Mouse (Mus musculus) lung, embryonic 14.5 days (tissue): ENCODE measurements around the gene Orai2. TPM values are rescaled to one million over a fixed set of nuclear protein-coding genes. Genes with fewer than 3 reads are reported as not detected.
A peak's percentile ranks its signal among the peaks of the same experiment; 100 is the strongest.

Experiments
- ATAC-seq: fragments of 200-750 bp; cut with Nextera tagmentation; 2 replicates; pipeline ENCODE4 v1.8.0; 2017; ENCODE audit warnings: mild to moderate bottlenecking, moderate TSS enrichment, moderate library complexity; ENCODE audit not compliant: insufficient read depth
- DNase-seq: peaks from one replicate; pipeline ENCODE4 v3.0.0-alpha.2; 2015
- H3K27ac ChIP-seq: fragments of 300-500 bp; sonication (generic); 2 replicates; pipeline ENCODE4 v1.5.1; 2014; ENCODE audit warnings: low read depth, mild to moderate bottlenecking, moderate library complexity
- H3K27me3 ChIP-seq: fragments of 300-500 bp; sonication (generic); 2 replicates; pipeline ENCODE4 v1.6.1; 2014; ENCODE audit warnings: low read length, control low read depth; ENCODE audit not compliant: insufficient read depth
- H3K36me3 ChIP-seq: fragments of 300-500 bp; sonication (generic); 2 replicates; pipeline ENCODE4 v1.6.1; 2014; ENCODE audit warnings: control low read depth; ENCODE audit not compliant: insufficient read depth
- H3K4me1 ChIP-seq: fragments of 300-500 bp; sonication (generic); 2 replicates; pipeline ENCODE4 v1.6.1; 2014; ENCODE audit warnings: antibody characterized with exemption, control low read depth; ENCODE audit not compliant: insufficient read depth
- H3K4me2 ChIP-seq: fragments of 300-500 bp; sonication (generic); 2 replicates; pipeline ENCODE4 v1.6.1; 2014; ENCODE audit warnings: mild to moderate bottlenecking
- H3K4me3 ChIP-seq: fragments of 300-500 bp; sonication (generic); 2 replicates; pipeline ENCODE4 v1.5.1; 2014; ENCODE audit warnings: low read depth, low read length
- H3K9ac ChIP-seq: fragments of 300-500 bp; sonication (generic); 2 replicates; pipeline ENCODE4 v1.6.1; 2014
- H3K9me3 ChIP-seq: fragments of 300-500 bp; sonication (generic); 2 replicates; pipeline ENCODE4 v1.6.1; 2016; ENCODE audit warnings: low read depth, low read length, control low read depth
- CTCF ChIP-seq: IDR thresholded peaks from 2 replicates; pipeline ENCODE4 v1.5.1; 2016; ENCODE audit warnings: antibody characterized with exemption, low read depth
- WGBS: fragments of 180-500 bp; shearing (Covaris S2); extraction: QIAGEN DNeasy Blood & Tissue Kit; methylation state at CpG from one replicate; pipeline ENCODE4 v1.1.7; 2014; 5-methylcytosine and 5-hydroxymethylcytosine counted together
- polyA plus RNA-seq: library from polyadenylated mRNA; unstranded; fragments of >200 nt; fragmentation: Nextera tagmentation; extraction: Ambion mirVana; gene quantifications from 2 replicates; pipeline ENCODE4 v1.2.1, GENCODE M21; 2014

The Orai2 gene
- polyA plus RNA-seq, 1 experiment from 2014 or later, result 7.1 TPM

GRCm38 (mm10) chr5:136186723-136187122 lies 16.2 kb upstream of the Orai2 start:
- Histone ChIP-seq H3K4me2 (no peak overlapping the region), H3K4me1 (no peaks in the 10 kb centered on the region), H3K27ac (no peak overlapping the region), H3K27me3 (no peaks in the 10 kb centered on the region), H3K4me3 (no peak overlapping the region), H3K9me3 (no peaks in the 10 kb centered on the region), H3K36me3 (peaks cover 81% of the 10 kb centered on the region), H3K9ac (no peak overlapping the region)
- 42% methylated on average over 4 of the region's 4 CpGs for WGBS
- TF ChIP-seq CTCF, result peak; percentile 82
- no peak; the same call in 1 of the 2 replicates for ATAC-seq
- peak; percentile 69 for DNase-seq

GRCm38 (mm10) chr5:136183766-136184165 lies 13.3 kb upstream of the Orai2 start:
- H3K9ac ChIP-seq, result no peak overlapping the region
- no peak overlapping the region for H3K4me3 ChIP-seq
- DNase-seq, result no peak
- no peaks in the 10 kb centered on the region for H3K27me3 ChIP-seq
- TF ChIP-seq CTCF, result 0 out of 2 replicates have a peak, but pooled peaks have one; percentile 5
- ATAC-seq, result no peak
- 89% methylated on average over 7 of the region's 7 CpGs for WGBS
- no peaks in the 10 kb centered on the region for H3K4me1 ChIP-seq
- no peak overlapping the region for H3K4me2 ChIP-seq
- peaks cover 81% of the 10 kb centered on the region for H3K36me3 ChIP-seq
- no peaks in the 10 kb centered on the region for H3K9me3 ChIP-seq
- no peak overlapping the region for H3K27ac ChIP-seq

- Histone ChIP-seq H3K4me1 (no peaks in the 10 kb centered on the region), H3K36me3 (peaks cover 81% of the 10 kb centered on the region), H3K27me3 (no peaks in the 10 kb centered on the region), H3K4me3 (no peak overlapping the region), H3K9ac (no peak overlapping the region), H3K27ac (no peak overlapping the region), H3K9me3 (no peaks in the 10 kb centered on the region), H3K4me2 (no peak overlapping the region)
- TF ChIP-seq CTCF, result no peak
- no peak for ATAC-seq
- DNase-seq, result no peak
- 82% methylated on average over 4 of the region's 4 CpGs for WGBS
Observed at GRCm38 (mm10) chr5:136182830-136183229, 12.3 kb upstream of the Orai2 start.

GRCm38 (mm10) chr5:136182049-136182448 lies 11.5 kb upstream of the Orai2 start:
- H3K4me3 ChIP-seq, result no peak overlapping the region
- DNase-seq, result no peak
- H3K27ac ChIP-seq, result no peak overlapping the region
- H3K4me1 ChIP-seq, result no peaks in the 10 kb centered on the region
- no peak overlapping the region for H3K9ac ChIP-seq
- 86% methylated on average over 6 of the region's 6 CpGs for WGBS
- no peak overlapping the region for H3K4me2 ChIP-seq
- no peaks in the 10 kb centered on the region for H3K9me3 ChIP-seq
- H3K36me3 ChIP-seq, result peaks cover 79% of the 10 kb centered on the region
- TF ChIP-seq CTCF, result no peak
- no peak for ATAC-seq
- no peaks in the 10 kb centered on the region for H3K27me3 ChIP-seq

- Histone ChIP-seq H3K36me3 (peaks cover 72% of the 10 kb centered on the region), H3K9ac (no peak overlapping the region), H3K4me2 (no peak overlapping the region), H3K27ac (no peak overlapping the region), H3K27me3 (no peaks in the 10 kb centered on the region), H3K9me3 (no peaks in the 10 kb centered on the region), H3K4me3 (no peak overlapping the region), H3K4me1 (no peaks in the 10 kb centered on the region)
- no peak for DNase-seq
- no peak for TF ChIP-seq CTCF
- ATAC-seq, result no peak
- WGBS, result 88% methylated on average over 6 of the region's 6 CpGs
Observed at GRCm38 (mm10) chr5:136181197-136181596, 10.7 kb upstream of the Orai2 start.

GRCm38 (mm10) chr5:136179594-136179993 lies 9.1 kb upstream of the Orai2 start:
- no peak for ATAC-seq
- 75% methylated on average over 5 of the region's 5 CpGs for WGBS
- H3K9me3 ChIP-seq, result no peaks in the 10 kb centered on the region
- no peak for DNase-seq
- no peak overlapping the region for H3K4me2 ChIP-seq
- H3K4me1 ChIP-seq, result no peaks in the 10 kb centered on the region
- H3K9ac ChIP-seq, result no peak overlapping the region; the same call in 1 of the 2 replicates
- no peaks in the 10 kb centered on the region for H3K27me3 ChIP-seq
- H3K4me3 ChIP-seq, result no peak overlapping the region
- no peak for TF ChIP-seq CTCF
- no peak overlapping the region for H3K27ac ChIP-seq
- H3K36me3 ChIP-seq, result peaks cover 62% of the 10 kb centered on the region

GRCm38 (mm10) chr5:136173606-136174463 lies 3.3 kb upstream of the Orai2 start:
- Histone ChIP-seq H3K4me3 (no peak overlapping the region), H3K4me2 (peak overlapping the region; percentile 18; the same call in 1 of the 2 replicates), H3K36me3 (peaks cover 13% of the 10 kb centered on the region; the same call in 1 of the 2 replicates), H3K4me1 (0 out of 2 replicates have a peak, but pooled peaks cover 7% of the 10 kb centered on the region), H3K9me3 (no peaks in the 10 kb centered on the region), H3K27ac (peak overlapping the region; percentile 83), H3K27me3 (no peaks in the 10 kb centered on the region), H3K9ac (no peak overlapping the region; the same call in 1 of the 2 replicates)
- ATAC-seq, result 0 out of 2 replicates have a peak, but pooled peaks have one; percentile 6
- TF ChIP-seq CTCF, result no peak
- 29% methylated on average over 9 of the region's 9 CpGs for WGBS
- DNase-seq, result peak; percentile 78
